Mouse (Mus musculus): ENCODE measurements around the gene Gadl1. TPM values are rescaled to one million over a fixed set of nuclear protein-coding genes. Genes with fewer than 3 reads are reported as not detected.

Gadl1 gene
- polyA plus RNA-seq, 1 experiment = not detected

GRCm38 (mm10) chr9:115998383-115998782, 89.1 kb downstream of the Gadl1 start:
- Histone ChIP-seq H3K27me3 (replicated peaks) (peaks cover 7% of the 10 kb centered on the region), H3K9me3 (peaks cover 11% of the 10 kb centered on the region; the same call in 1 of the 2 replicates), H3K4me1 (no peaks in the 10 kb centered on the region), H3K36me3 (replicated peaks; ENCODE audit: low read length) (no peaks in the 10 kb centered on the region), H3K4me3 (replicated peaks) (no peak overlapping the region)
- TF ChIP-seq GATA1 (IDR thresholded peaks at IDR 0.05; ENCODE audit: borderline replicate concordance, low read length) (no peak), FLI1 (IDR thresholded peaks at IDR 0.05; ENCODE audit: low read length) (no peak)

DNA sequence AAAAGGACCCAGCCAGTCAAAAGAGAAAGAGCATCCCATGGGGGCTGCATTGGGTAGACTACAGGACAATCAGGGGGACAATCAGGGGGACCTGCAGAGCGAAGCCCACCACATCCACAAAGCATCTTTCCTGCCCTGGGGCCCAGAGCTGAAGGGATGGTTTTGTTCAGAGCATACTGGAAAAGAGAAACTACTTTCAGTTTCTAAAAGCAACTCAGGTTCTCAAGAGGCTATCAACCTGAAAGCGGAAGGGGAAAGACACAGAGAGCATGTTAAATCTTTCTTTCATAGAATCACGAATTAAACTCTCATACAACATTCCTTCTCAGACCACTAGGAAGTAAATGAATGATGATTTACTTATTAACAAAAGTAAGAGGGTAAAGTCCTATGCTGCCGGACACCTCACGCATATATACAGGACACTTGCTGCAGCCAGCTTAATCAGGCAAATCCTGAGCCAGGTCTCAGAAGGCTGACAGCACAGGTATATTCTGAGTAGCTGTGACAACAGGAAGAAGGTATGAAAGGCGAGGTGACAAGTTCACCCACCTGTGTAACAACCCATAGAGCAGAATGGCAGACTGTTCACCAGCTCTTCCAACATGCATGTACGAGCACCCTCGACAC, 90.2 kb downstream of the Gadl1 start:
- no peaks in the 10 kb centered on the region for H3K36me3 ChIP-seq (replicated peaks; ENCODE audit: low read length)
- H3K4me1 ChIP-seq = no peaks in the 10 kb centered on the region
- peaks cover 11% of the 10 kb centered on the region; the same call in 1 of the 2 replicates for H3K9me3 ChIP-seq
- H3K27me3 ChIP-seq (replicated peaks) = peaks cover 7% of the 10 kb centered on the region
- TF ChIP-seq FLI1 (IDR thresholded peaks at IDR 0.05; ENCODE audit: low read length) (no peak), GATA1 (IDR thresholded peaks at IDR 0.05; ENCODE audit: borderline replicate concordance, low read length) (no peak)
- no peak overlapping the region for H3K4me3 ChIP-seq (replicated peaks)

DNA sequence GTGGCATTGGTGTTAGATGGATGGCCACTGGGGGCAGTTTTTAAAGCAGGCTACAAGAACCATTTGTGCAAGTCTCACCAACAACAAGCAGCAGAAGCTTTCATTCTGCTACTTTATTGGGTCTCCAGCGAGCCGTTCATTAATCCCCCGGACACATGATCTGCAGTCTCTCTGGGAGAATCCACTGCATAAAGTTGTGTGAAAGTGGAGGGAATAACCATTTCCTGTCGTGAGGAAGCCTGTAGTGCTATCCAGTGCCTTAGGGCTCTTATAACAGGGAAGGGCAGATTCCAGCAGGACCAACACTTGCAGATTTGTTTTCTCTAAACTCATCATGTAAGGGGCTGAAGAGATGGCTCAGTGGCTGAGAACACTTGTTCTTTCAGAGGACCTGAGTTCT, 104.7 kb downstream of the Gadl1 start:
- TF ChIP-seq FLI1 (IDR thresholded peaks at IDR 0.05; ENCODE audit: low read length) (no peak), GATA1 (IDR thresholded peaks at IDR 0.05; ENCODE audit: borderline replicate concordance, low read length) (no peak)
- H3K4me3 ChIP-seq (replicated peaks) = no peak overlapping the region
- peaks cover 2% of the 10 kb centered on the region for H3K27me3 ChIP-seq (replicated peaks)

GRCm38 (mm10) chr9:116016221-116016620, 107.0 kb downstream of the Gadl1 start:
- Histone ChIP-seq H3K4me3 (replicated peaks) (no peak overlapping the region), H3K4me1 (no peaks in the 10 kb centered on the region), H3K27me3 (replicated peaks) (peaks cover 2% of the 10 kb centered on the region), H3K36me3 (replicated peaks; ENCODE audit: low read length) (no peaks in the 10 kb centered on the region), H3K9me3 (peaks cover 22% of the 10 kb centered on the region)
- TF ChIP-seq GATA1 (IDR thresholded peaks at IDR 0.05; ENCODE audit: borderline replicate concordance, low read length) = no peak
- TF ChIP-seq FLI1 (IDR thresholded peaks at IDR 0.05; ENCODE audit: low read length) = no peak

More for the DNA sequence above, 104.7 kb downstream of the Gadl1 start:
- Histone ChIP-seq H3K4me1 (no peaks in the 10 kb centered on the region), H3K9me3 (peaks cover 32% of the 10 kb centered on the region), H3K36me3 (replicated peaks; ENCODE audit: low read length) (no peaks in the 10 kb centered on the region)

GRCm38 (mm10) chr9:116017091-116017490, 107.8 kb downstream of the Gadl1 start:
- TF ChIP-seq FLI1 (IDR thresholded peaks at IDR 0.05; ENCODE audit: low read length) = no peak
- no peak for TF ChIP-seq GATA1 (IDR thresholded peaks at IDR 0.05; ENCODE audit: borderline replicate concordance, low read length)
- Histone ChIP-seq H3K36me3 (replicated peaks; ENCODE audit: low read length) (no peaks in the 10 kb centered on the region), H3K27me3 (replicated peaks) (peaks cover 2% of the 10 kb centered on the region), H3K4me1 (no peaks in the 10 kb centered on the region), H3K9me3 (peaks cover 14% of the 10 kb centered on the region), H3K4me3 (replicated peaks) (peak overlapping the region; percentile 52)

DNA sequence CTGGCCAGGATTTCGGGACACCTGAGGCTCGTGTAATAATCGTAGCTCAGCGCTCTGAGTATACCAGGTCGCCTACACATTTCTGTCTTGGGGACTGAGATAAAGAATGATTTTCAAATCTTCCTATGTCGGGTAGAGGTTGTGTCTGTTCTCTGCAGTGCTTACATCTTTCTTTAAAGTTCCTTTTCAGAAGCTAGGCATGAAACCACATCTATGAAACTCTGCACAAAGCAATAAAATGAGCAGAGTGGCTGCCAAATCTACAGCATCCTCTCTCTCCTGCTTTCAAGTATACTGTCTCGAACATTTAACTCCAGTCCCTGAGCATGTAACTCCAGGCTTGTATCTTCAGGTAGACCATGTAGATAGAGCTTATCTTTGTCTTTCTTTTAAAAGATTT, 109.3 kb downstream of the Gadl1 start:
- Histone ChIP-seq H3K4me3 (replicated peaks) (no peak overlapping the region), H3K4me1 (no peaks in the 10 kb centered on the region), H3K27me3 (replicated peaks) (peaks cover 2% of the 10 kb centered on the region), H3K36me3 (replicated peaks; ENCODE audit: low read length) (no peaks in the 10 kb centered on the region), H3K9me3 (peaks cover 13% of the 10 kb centered on the region)
- TF ChIP-seq FLI1 (IDR thresholded peaks at IDR 0.05; ENCODE audit: low read length) (no peak), GATA1 (IDR thresholded peaks at IDR 0.05; ENCODE audit: borderline replicate concordance, low read length) (no peak)

GRCm38 (mm10) chr9:116025371-116025770, 116.1 kb downstream of the Gadl1 start:
- Histone ChIP-seq H3K4me3 (replicated peaks) (no peak overlapping the region), H3K9me3 (peaks cover 15% of the 10 kb centered on the region), H3K4me1 (no peaks in the 10 kb centered on the region), H3K36me3 (replicated peaks; ENCODE audit: low read length) (no peaks in the 10 kb centered on the region), H3K27me3 (replicated peaks) (no peaks in the 10 kb centered on the region)
- TF ChIP-seq FLI1 (IDR thresholded peaks at IDR 0.05; ENCODE audit: low read length) = no peak

- TF ChIP-seq FLI1 (IDR thresholded peaks at IDR 0.05; ENCODE audit: low read length) = no peak
- Histone ChIP-seq H3K36me3 (replicated peaks; ENCODE audit: low read length) (no peaks in the 10 kb centered on the region), H3K9me3 (0 out of 2 replicates have a peak, but pooled peaks cover 5% of the 10 kb centered on the region), H3K4me1 (no peaks in the 10 kb centered on the region), H3K27me3 (replicated peaks) (no peaks in the 10 kb centered on the region), H3K4me3 (replicated peaks) (no peak overlapping the region)
These were observed 119.8 kb downstream of the Gadl1 start for GRCm38 (mm10) chr9:116029076-116029475.

- H3K27me3 ChIP-seq (replicated peaks) = peaks cover 8% of the 10 kb centered on the region
- H3K9me3 ChIP-seq = no peaks in the 10 kb centered on the region
- no peak overlapping the region for H3K4me3 ChIP-seq (replicated peaks)
- H3K36me3 ChIP-seq (replicated peaks; ENCODE audit: low read length) = no peaks in the 10 kb centered on the region
- TF ChIP-seq GATA1 (IDR thresholded peaks at IDR 0.05; ENCODE audit: borderline replicate concordance, low read length) (no peak), FLI1 (IDR thresholded peaks at IDR 0.05; ENCODE audit: low read length) (no peak)
- H3K4me1 ChIP-seq = no peaks in the 10 kb centered on the region
These were observed 123.5 kb downstream of the Gadl1 start for GRCm38 (mm10) chr9:116032711-116033110.

DNA sequence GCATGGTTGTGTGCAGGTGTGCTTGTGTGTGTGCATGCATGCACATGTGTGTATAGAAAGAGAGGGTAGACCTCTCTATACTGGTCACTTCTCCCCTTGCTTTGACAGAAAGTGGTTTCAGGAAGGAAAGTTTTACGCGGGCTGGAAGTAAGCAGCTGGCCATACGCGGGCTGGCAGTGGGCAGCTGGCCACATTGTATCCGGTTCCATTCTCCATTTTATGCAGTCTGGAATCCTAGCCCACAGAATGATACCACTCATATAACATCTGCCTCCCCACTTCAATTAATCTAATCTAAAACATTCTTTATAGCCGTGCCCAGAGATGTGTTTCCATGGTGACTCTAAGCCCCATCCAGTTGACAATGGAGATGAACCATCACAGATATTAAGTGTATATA, 129.0 kb downstream of the Gadl1 start:
- no peaks in the 10 kb centered on the region for H3K36me3 ChIP-seq (replicated peaks; ENCODE audit: low read length)
- no peak overlapping the region for H3K4me3 ChIP-seq (replicated peaks)
- H3K4me1 ChIP-seq = peaks cover 8% of the 10 kb centered on the region; the same call in 1 of the 2 replicates
- H3K27me3 ChIP-seq (replicated peaks) = peaks cover 16% of the 10 kb centered on the region
- TF ChIP-seq GATA1 (IDR thresholded peaks at IDR 0.05; ENCODE audit: borderline replicate concordance, low read length) = no peak
- TF ChIP-seq FLI1 (IDR thresholded peaks at IDR 0.05; ENCODE audit: low read length) = no peak
- H3K9me3 ChIP-seq = no peaks in the 10 kb centered on the region
